Mouse (Mus musculus) liver, adult 2 months (tissue): ENCODE data around the gene Cdh23.

Experiments
- CTCF ChIP-seq: fragments of 200-500 bp; IDR thresholded peaks from 2 replicates; pipeline ENCODE4 v1.5.1; 2011; ENCODE audit warnings: low read depth, low read length, control low read depth
- POLR2A ChIP-seq: fragments of 200-500 bp; IDR thresholded peaks from 2 replicates; pipeline ENCODE4 v1.6.1; 2011; ENCODE audit warnings: low read length, control low read depth; ENCODE audit not compliant: insufficient read depth; ENCODE audit errors: extremely low read depth

- TF ChIP-seq POLR2A (no peak), CTCF (no peak)
Observed at GRCm38 (mm10) chr10:60566369-60567037, 129.8 kb downstream of the Cdh23 start.
